Mouse (Mus musculus) lung, adult 2 months (tissue): ENCODE results near the gene Qrfpr. TPM values are rescaled to one million over a fixed set of nuclear protein-coding genes. Genes with fewer than 3 reads are reported as not detected.

Experiments
- DNase-seq: peaks from one replicate; pipeline ENCODE4 v3.0.0; 2022
- H3K4me1 ChIP-seq: fragments of 200-500 bp; 2 replicates; pipeline ENCODE4 v1.6.1; 2011; ENCODE audit warnings: low read length; ENCODE audit not compliant: control insufficient read depth, insufficient read depth
- H3K4me3 ChIP-seq: fragments of 200-500 bp; replicated peaks from 2 replicates; pipeline ENCODE3; 2011; ENCODE audit warnings: low read depth, mild to moderate bottlenecking, control low read depth, low read length; ENCODE audit errors: extremely low read depth
- CTCF ChIP-seq: fragments of 200-500 bp; IDR thresholded peaks from 2 replicates; pipeline ENCODE4 v1.5.1; 2011; ENCODE audit warnings: mild to moderate bottlenecking, low read length, control low read depth; ENCODE audit not compliant: insufficient read depth
- POLR2A ChIP-seq: fragments of 200-500 bp; IDR thresholded peaks from 2 replicates; pipeline ENCODE4 v1.6.1; 2011; ENCODE audit warnings: low read depth, mild to moderate bottlenecking, control low read depth, low read length, borderline replicate concordance; ENCODE audit errors: extremely low read depth
- WGBS: fragments of 180-500 bp; shearing (Covaris S2); methylation state at CpG from one replicate; pipeline ENCODE4 v1.1.7; 2018; 5-methylcytosine and 5-hydroxymethylcytosine counted together
- polyA plus RNA-seq: library from polyadenylated mRNA; depleted of rRNA; stranded (reverse); fragments of >200 nt; gene quantifications from 2 replicates; pipeline ENCODE4 v1.2.3, GENCODE M21; 2012; rRNA removed

Qrfpr gene
- not detected in 2 replicates for polyA plus RNA-seq

DNA sequence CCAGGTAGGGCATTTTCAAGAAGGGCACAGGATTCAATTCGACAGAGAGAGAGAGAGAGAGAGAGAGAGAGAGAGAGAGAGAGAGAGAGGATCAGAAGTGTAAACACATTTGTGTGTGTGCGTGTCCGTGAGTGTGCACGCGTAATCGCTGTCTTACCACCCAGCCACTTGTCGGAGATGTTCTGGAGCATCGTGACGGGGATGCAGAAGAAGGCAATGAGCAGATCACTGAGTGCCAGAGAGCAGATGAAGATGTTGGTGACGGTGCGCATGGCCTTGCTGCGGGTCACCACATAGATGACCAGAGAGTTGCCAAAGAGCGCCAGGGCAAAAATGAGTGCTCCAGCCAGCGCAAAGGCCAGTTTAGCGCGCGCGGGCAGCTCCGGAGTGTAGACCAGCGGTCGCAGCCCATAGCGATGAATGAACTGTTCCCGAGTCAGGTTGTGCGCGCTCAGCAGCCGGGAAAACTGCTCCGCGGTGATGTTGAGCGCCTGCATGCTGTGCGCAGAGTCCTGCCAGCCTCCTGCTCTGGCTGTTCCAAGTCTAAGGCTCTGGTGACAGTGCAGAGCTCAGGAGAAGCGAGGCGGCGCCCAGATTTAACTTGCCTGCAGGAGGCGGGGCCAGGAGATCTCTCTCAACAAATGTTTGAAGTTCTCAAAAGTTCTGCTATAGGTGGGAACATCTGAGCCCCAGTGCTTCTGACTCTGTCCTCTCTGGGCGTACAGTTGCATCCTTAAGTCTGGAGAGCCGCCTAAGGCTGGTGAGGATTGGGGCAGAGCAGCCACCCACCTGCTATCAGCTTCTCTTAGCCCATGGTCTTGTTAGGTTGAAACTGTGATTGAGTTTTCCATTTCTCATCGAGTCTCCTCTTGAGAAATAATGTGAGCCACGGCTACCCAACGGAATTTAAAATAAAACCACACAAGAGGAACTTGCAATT is at the start of gene Qrfpr:
Gene Qrfpr, minus strand, starts transcription at position 571 of the 940 bp plus-strand sequence.
- H3K4me1 ChIP-seq = no peaks in the 10 kb centered on the region
- WGBS = 11% methylated on average over 39 of the region's 39 CpGs
- DNase-seq = no peak
- TF ChIP-seq CTCF (no peak), POLR2A (no peak)
- H3K4me3 ChIP-seq = no peak within 1 kb of the TSS

DNA sequence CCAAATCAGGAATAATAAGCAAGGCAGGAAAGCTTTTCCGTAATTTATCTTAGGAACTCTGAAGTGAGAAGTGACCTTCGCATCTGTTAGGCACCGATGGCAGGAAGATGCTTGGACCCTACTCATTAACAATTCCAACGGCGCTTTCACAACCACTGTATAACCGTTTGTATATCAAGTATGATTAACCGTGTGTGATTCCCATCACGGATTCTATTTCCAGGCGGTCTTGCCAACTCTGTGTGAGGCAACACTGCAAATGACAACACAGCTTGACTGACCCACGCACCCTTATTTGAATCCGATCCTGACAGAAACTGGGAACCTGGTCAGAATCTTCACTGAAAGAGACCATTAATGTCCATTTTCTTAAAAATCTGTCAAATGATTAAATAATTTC is 41.8 kb upstream of the Qrfpr start:
- 76% methylated on average over 11 of the region's 11 CpGs for WGBS
- no peak for TF ChIP-seq CTCF
- TF ChIP-seq POLR2A = no peak
- no peak for DNase-seq
- H3K4me3 ChIP-seq = no peak overlapping the region
- no peaks in the 10 kb centered on the region for H3K4me1 ChIP-seq

DNA sequence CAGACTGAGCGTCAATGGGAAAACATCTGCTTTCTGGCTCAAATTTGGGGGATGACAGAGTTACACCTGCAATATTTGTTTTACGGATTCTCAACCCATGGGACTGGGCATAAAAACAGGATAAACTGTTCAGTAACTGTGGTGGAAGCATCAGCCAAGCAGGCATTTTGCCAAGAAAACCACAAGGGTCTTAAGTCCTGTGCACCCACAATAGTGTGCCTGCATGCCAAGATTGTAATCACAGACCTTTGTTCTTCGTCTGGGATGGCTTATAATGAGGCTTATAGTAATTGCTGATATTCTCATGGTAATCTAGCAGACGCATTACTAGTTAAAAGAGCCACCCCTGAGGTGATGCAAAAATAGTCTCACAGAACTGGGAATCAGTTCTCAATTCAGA is 41.2 kb upstream of the Qrfpr start:
- TF ChIP-seq CTCF (no peak), POLR2A (no peak)
- WGBS = 41% methylated on average over 4 of the region's 4 CpGs

DNA sequence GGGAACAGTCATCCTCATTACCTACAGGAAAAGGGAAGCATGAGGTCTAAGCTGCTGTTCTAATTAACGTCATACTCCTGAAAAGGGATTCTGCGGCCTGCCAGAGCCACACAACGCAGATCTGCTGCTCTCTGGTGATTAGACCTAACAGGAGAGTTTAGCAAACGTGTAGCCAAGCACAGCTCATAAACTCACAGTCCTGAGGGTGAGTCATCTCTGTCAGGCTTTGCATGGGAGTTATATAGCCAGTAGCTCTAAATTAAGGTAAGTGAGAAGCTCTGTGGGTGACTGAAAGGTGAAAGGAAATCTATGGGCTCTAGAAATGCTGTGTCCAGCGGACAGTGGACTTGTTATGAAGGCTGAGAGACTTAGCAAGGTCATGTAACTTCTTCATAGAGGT is 28.5 kb upstream of the Qrfpr start:
- no peak for DNase-seq
- TF ChIP-seq CTCF (no peak), POLR2A (no peak)
- WGBS = 63% methylated on average over 5 of the region's 5 CpGs
- no peak overlapping the region for H3K4me3 ChIP-seq
- H3K4me1 ChIP-seq = no peaks in the 10 kb centered on the region

More for the DNA sequence above, 41.2 kb upstream of the Qrfpr start:
- DNase-seq = no peak
- Histone ChIP-seq H3K4me3 (no peak overlapping the region), H3K4me1 (no peaks in the 10 kb centered on the region)

DNA sequence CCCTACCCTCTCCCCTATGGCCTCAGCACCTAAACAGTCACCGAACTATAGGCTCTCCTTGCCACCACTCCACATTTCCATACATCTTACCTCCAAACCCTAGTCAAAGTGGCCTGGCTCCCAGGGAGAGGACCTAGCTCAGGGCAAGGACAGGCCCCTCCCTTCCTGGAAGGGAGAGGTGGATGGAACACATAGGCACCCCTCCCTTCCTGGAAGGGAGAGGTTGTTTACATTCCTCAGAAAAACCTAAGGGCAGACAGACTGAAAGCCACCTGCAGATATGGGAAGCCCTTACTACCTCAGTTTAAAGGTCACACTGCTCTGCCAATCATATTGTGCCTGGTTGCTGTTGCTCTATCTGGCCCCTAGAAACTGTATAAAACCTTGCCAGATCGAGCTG is 26.3 kb upstream of the Qrfpr start:
- TF ChIP-seq POLR2A (no peak), CTCF (no peak)
- H3K4me3 ChIP-seq = no peak overlapping the region
- WGBS = 78% methylated on average over 2 of the region's 2 CpGs
- DNase-seq = no peak
- no peaks in the 10 kb centered on the region for H3K4me1 ChIP-seq

DNA sequence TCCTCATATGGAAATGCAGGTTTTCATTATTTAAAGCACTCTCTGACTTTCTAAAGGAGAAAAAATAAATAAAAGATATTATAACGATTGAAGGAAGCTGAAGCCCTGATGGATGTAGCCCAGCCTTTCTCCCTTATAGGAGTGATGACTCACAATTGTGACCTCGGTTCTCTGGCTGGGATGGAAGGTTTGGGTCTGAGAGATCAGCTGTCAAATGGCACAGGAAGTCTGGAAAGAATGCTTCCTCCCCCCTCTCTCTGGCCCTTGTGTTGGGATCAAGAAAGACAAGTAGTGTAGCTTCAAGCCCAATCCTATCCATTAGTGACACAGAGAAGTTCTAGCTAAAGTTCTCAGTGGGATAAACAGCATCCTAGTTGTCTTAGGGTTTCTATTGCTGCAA is 7.8 kb upstream of the Qrfpr start:
- 27% methylated on average over 2 of the region's 2 CpGs for WGBS
- no peak for DNase-seq
- Histone ChIP-seq H3K4me3 (no peak overlapping the region), H3K4me1 (no peaks in the 10 kb centered on the region)
- no peak for TF ChIP-seq CTCF
- TF ChIP-seq POLR2A = no peak

DNA sequence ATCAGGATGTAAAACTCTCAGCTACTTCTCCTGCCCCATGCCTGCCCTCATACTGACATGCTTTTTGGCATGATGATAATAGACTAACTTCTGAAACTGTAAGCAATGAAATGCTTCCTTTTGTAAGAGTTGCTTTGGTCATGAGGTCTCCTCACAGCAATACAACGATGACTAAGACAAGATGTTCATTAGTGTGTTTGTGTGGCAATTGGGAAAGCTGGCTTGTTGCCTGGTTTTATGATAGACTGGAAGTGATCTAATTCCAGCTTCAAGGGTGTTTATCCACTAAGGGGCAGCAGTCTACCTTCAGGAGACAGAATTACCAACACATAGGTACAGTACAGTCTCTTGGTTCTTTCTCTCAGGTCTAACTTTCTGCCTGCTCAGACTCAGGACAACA is 5.1 kb upstream of the Qrfpr start:
- TF ChIP-seq POLR2A (no peak), CTCF (no peak)
- H3K4me1 ChIP-seq = no peaks in the 10 kb centered on the region
- DNase-seq = no peak
- 56% methylated on average over 1 of the region's 1 CpGs for WGBS
- no peak overlapping the region for H3K4me3 ChIP-seq

DNA sequence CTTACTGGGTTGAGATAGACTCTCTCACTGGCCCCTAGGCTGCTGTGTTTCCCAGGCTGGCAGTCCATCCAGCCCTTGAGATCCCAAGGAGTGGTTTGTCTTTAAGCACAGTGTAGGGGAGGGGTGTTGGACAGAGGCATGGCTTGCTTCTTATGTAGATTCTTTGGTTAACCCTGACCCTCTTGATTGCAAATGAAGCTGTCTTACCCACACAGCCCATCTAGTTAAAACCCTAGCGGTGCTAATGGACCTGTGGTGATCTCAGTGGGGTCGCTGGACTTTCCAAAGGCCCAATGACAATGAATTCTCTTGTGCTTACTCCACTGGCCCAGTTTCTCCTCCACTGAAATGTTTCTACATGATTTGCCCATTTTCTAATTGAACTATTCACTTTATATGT is 1.2 kb upstream of the Qrfpr start:
- TF ChIP-seq CTCF (no peak), POLR2A (no peak)
- no peak for DNase-seq
- 49% methylated on average over 2 of the region's 2 CpGs for WGBS
- no peaks in the 10 kb centered on the region for H3K4me1 ChIP-seq
- H3K4me3 ChIP-seq = no peak overlapping the region

DNA sequence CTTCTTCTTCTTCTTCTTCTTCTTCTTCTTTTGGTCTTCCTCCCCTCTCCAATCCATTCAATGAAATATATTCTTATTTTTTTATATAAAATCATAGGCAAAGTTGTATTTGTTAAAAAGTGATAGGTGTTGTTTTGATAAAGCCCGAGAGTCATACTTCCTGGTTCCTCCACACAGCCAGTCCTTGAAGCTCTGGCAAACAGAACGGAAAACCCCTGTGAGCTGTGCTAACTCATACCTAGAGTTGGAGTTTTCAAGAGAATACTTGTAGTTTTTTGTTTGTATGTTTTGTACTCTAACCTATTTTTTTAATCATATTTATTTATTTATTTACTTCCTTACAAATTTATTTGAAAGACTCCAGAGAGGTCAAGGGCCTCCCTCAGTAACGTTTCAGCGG is 9.4 kb downstream of the Qrfpr start:
- no peak for TF ChIP-seq POLR2A
- no peak for TF ChIP-seq CTCF
- no peak for DNase-seq
- Histone ChIP-seq H3K4me1 (no peaks in the 10 kb centered on the region), H3K4me3 (no peak overlapping the region)
- WGBS = 64% methylated on average over 4 of the region's 4 CpGs

DNA sequence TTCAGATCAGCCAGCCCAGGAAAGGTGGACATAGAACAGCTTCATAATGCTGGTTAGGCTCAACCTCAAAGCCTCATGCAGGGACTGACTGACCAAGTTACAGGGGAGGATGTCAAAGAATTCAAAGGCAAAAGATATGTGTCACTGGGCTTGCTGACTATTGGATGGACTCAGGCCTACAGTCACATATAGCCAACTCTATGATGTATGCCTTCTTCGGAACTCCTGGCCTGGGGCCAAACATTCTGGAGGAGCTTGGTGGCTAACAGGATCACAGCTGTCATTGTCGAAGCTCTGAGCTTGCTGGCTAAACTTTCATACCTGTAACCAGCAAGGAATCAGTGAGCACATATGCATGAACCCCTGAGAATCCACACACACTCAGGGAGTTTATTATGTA is 11.2 kb downstream of the Qrfpr start:
- no peak for DNase-seq
- 12% methylated on average over 2 of the region's 2 CpGs for WGBS
- H3K4me1 ChIP-seq = no peaks in the 10 kb centered on the region
- no peak overlapping the region for H3K4me3 ChIP-seq
- no peak for TF ChIP-seq CTCF
- TF ChIP-seq POLR2A = no peak
